Mouse (Mus musculus) spleen, adult 10 weeks (tissue): ENCODE measurements around the gene Ak1. TPM values are rescaled to one million over a fixed set of nuclear protein-coding genes. Genes with fewer than 3 reads are reported as not detected.

Experiments
- polyA plus RNA-seq: library from polyadenylated mRNA; stranded (reverse); fragments of 350-450 nt; fragmentation: Illumina TruSeq; extraction: RNeasy Lipid Tissue Mini Kit (QIAGEN cat#74804); gene quantifications from one replicate; pipeline ENCODE4 v1.2.3, GENCODE M21; 2015; ENCODE audit warnings: low replicate concordance; ENCODE audit not compliant: insufficient read depth

Ak1 gene
- 6.3 TPM for polyA plus RNA-seq

GRCm38 (mm10) chr2:32621517-32621859, at the start of gene Ak1:
Ak1 (plus strand) TSS chr2:32621758.

GRCm38 (mm10) chr2:32574497-32574896, 47.1 kb upstream of the Ak1 start, which contains the start of gene Pip5kl1:
Pip5kl1 (plus strand) TSS chr2:32574797.

DNA sequence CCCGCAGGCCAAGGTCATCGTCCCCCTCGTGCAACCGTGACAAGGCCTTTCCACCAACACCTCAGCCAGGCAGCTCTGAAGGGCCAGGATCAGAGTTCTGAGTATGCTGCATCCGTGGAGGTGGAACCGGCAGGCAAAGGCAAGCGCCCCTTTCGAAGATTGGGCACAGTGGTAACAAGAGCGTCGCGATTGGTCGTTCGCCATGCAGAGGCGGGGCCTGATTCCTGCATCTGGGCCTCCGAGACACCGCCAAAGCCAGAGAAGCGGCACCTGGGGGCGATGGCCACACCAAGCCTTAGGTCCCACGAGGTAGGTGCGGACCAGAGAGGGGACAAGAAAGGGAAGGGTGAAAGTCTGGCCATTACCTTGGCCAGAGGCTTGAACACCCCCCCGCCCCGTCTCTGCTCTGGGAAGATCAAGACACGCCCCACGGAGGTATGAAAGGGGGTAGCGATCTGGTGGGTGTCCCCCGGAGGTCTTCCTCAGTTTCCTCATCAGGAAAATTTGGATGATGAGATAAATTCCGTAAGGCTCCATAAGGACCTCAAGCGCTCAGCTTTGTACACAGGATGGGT, 45.9 kb upstream of the Ak1 start, which contains the start of gene 9430097D07Rik:
9430097D07Rik (minus strand) TSS at position 99 of the 575 bp plus-strand sequence.

GRCm38 (mm10) chr2:32586871-32587351, 34.6 kb upstream of the Ak1 start, which contains the start of gene St6galnac4:
St6galnac4 (plus strand) TSS chr2:32587095.

GRCm38 (mm10) chr2:32599409-32599808, 22.1 kb upstream of the Ak1 start, which contains the start of gene St6galnac6:
St6galnac6 (plus strand) TSS chr2:32599709.

DNA sequence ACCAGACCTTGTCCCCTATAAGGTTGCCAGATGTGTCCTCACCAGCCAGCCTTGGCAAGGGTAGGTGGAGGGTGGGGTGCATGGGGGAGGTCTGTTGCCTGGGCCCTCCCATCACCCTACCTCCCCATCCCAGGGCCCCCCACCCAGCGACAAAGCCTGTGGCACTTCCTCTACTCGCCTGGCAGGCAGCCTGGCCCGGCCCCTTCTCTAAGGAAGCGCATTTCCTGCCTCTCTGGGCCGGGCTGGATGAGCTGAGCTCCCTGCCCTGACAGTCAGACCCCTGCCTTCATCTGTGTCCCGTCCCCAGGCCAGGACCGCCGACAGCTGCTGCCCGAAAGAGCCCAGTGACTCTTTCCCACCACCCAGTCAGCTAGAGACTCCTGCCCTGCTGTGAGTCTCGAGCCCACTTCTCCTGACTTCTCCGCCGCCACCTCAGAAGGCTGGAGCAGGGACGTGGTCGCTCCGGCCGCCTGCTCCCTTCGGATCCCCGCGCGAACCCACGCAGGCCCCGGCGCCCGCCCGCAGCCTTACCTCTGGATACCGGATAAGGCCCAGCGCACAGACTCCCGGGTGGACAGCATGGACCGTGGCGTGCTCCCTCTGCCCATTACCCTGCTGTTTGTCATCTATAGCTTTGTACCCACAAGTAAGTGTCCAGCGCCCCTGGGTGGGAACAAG, 25.0 kb downstream of the Ak1 start, which contains the start of gene Eng:
Eng (plus strand) TSS at position 217 of the 678 bp plus-strand sequence.

Other genes starting within 250 kb of the Ak1 start
- gene 1110008P14Rik, start 239.8 kb upstream of the Ak1 start, polyA plus RNA-seq = 15.2 TPM
- gene Lcn2, start 233.5 kb upstream of the Ak1 start, polyA plus RNA-seq = 8.3 TPM
- 6.1 TPM for gene Ptges2, start 225.9 kb upstream of the Ak1 start, polyA plus RNA-seq
- gene Naif1, start 171.3 kb upstream of the Ak1 start, polyA plus RNA-seq = 3.5 TPM
- gene Slc25a25, start 170.3 kb upstream of the Ak1 start, polyA plus RNA-seq = 8.4 TPM
- 28.0 TPM for gene Fam102a, start 86.4 kb upstream of the Ak1 start, polyA plus RNA-seq
- gene Dpm2, start 50.9 kb upstream of the Ak1 start, polyA plus RNA-seq = 56.7 TPM
- gene Pip5kl1, start 47.0 kb upstream of the Ak1 start, polyA plus RNA-seq = not detected
- gene 9430097D07Rik, start 46.1 kb upstream of the Ak1 start, polyA plus RNA-seq = 0.15 TPM
- 16.1 TPM for gene St6galnac4, start 34.7 kb upstream of the Ak1 start, polyA plus RNA-seq
- 11.3 TPM for gene St6galnac6, start 22.0 kb upstream of the Ak1 start, polyA plus RNA-seq
- 19.9 TPM for gene Eng, start 24.8 kb downstream of the Ak1 start, polyA plus RNA-seq
- 9.0 TPM for gene Fpgs, start 82.4 kb downstream of the Ak1 start, polyA plus RNA-seq
- 102 TPM for gene Cdk9, start 91.3 kb downstream of the Ak1 start, polyA plus RNA-seq
- gene Sh2d3c, start 99.3 kb downstream of the Ak1 start, polyA plus RNA-seq = 19.7 TPM
- not detected for gene 6330409D20Rik, start 119.3 kb downstream of the Ak1 start, polyA plus RNA-seq
- 12.6 TPM for gene Tor2a, start 135.5 kb downstream of the Ak1 start, polyA plus RNA-seq
- 0.12 TPM for gene Ttc16, start 153.9 kb downstream of the Ak1 start, polyA plus RNA-seq
- gene Ptrh1, start 154.0 kb downstream of the Ak1 start, polyA plus RNA-seq = 2.1 TPM
- gene Cfap157, start 162.7 kb downstream of the Ak1 start, polyA plus RNA-seq = not detected
- 7.0 TPM for gene Stxbp1, start 225.5 kb downstream of the Ak1 start, polyA plus RNA-seq